Mouse (Mus musculus) E14TG2a.4 (cell line): ENCODE measurements around the gene Mindy2.

Source experiments
- CTCF ChIP-seq: conservative IDR thresholded peaks from 2 replicates; pipeline ENCODE4 v1.5.1; 2014; ENCODE audit warnings: low read length
- NANOG ChIP-seq: IDR thresholded peaks from 2 replicates; pipeline ENCODE4 v1.6.1; 2014; ENCODE audit warnings: borderline replicate concordance, low read length, mixed read lengths
- POU5F1 ChIP-seq: IDR thresholded peaks from 2 replicates; pipeline ENCODE4 v1.6.1; 2014; ENCODE audit warnings: low read length, borderline replicate concordance

DNA sequence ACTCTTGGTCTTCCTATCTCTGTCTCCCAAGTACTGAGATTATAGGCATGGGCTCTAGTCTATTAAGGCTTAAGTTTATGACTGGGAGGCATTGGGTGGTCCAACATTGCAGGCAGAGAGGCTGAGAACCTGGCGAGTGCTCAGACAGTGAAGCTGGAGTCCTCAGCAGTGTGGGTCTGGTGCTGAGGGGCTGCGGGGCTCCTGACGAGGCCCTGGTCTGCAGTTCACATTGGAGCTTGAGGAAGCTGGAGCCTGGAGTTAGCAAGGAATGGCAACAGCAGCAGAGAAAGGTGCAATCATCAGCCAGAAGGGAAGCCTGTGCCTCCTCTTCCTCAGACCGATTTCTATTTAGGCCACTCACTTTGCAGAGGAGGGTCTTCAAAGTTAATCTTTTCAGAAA, 7.9 kb upstream of the Mindy2 start:
- TF ChIP-seq CTCF = no peak
- TF ChIP-seq POU5F1 = no peak
- no peak for TF ChIP-seq NANOG
